Mouse (Mus musculus): ENCODE data around the gene Il20.

DNA sequence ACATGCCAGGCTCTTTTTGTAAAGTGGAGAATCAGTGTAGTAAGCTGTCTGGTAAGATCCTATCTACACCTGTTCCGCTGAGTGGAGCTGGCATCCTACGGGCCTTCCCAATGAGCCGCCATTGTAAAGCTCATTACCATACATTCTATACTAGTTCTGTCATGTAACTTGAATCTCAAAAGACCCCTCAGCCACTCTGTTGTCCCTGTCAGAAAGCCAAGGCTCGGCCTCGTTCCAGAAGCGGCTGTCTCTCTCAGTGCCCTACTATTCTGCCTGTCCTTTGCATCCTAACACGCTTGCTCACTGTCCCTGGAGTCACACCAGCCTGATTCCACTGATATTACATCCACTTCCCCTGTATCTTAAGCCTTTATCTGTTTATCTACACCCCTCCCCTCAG lies 26.9 kb upstream of the Il20 start:
- no peak for TF ChIP-seq EP300 (IDR thresholded peaks at IDR 0.05; ENCODE audit: low read depth)
- no peak for TF ChIP-seq CTCF (IDR thresholded peaks at IDR 0.05; ENCODE audit: low read depth)

Measured in liver, embryonic 14.5 days (tissue).